Mouse (Mus musculus) layer of hippocampus, postnatal 25 days (tissue): ENCODE data around the gene Get4. TPM values are rescaled to one million over a fixed set of nuclear protein-coding genes. Genes with fewer than 3 reads are reported as not detected.

Experiments
- DNase-seq, 2 experiments: peaks; one replicate each; pipeline ENCODE4 v3.0.0; 2022; ENCODE audit warnings: mixed read lengths in 2 of 2, low spot score in 1 of 2; ENCODE audit errors: extremely low spot score in 1 of 2
- total RNA-seq, 2 experiments: library from RNA; stranded (reverse); gene quantifications; 2 replicates each; pipeline ENCODE4 v1.2.3; 2021

The Get4 gene
- total RNA-seq, 2 experiments from 2014 or later, result 45.2 to 55.3 TPM

DNA sequence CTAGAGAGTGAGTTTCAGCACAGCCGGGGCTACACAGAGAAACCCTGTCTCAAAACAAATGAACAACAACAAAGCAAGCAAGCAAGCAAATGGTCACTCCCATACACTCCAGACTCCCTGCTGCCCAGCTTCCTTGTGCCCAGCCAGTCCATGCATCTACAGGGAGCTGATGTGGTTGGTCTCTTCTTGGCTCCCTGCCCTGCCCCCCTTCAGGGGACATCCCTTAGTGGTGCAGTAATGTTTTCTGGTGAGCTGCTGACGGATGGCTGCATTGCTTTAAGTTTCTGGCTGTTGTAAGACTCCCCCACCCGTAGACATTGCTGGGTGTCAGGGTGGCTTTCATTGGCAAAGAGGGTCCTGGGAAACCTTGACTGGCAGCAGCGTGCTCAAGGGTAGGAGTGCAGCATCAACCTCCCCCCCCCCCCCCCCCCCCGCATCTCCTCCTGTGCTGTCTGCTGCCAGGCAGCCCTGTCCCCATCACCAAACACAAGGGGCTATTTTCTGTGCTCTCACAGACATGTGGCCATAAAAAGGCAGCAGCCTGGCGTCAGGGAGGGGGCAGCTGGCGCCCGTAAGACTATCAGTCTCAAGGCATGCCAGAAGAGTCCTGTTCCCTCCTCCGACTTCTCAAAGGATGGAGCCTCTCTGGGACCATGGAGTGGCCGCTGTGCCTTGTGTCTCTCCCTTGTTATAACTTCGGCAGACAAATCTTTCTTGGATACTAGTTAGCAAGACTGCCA is 29.4 kb downstream of the Get4 start:
- no peak for DNase-seq

DNA sequence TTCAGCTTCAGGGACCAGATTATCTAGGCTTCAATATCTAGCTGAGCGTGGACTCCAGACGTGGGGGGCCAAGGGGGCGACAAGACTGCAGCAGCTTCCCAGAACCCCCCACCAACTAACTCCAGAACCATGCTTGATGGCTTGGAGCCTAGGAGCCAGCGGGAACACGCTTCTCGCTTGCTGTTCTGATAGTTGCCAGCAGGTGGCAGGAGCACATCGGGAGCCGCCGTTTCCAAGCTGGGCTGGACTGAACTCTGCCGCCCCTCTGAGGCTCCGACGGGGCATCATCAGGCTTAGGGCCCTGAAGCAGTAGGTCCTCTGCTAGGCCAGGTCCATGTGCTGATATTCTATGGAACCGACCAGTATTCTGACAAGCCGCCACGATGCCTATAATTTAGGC is 30.1 kb downstream of the Get4 start:
- peak; percentile 81 to 96 for DNase-seq

GRCm38 (mm10) chr5:139283460-139284180 is 31.5 kb downstream of the Get4 start:
- DNase-seq, result no peak

GRCm38 (mm10) chr5:139285383-139286067 is 33.4 kb downstream of the Get4 start:
- DNase-seq, result no peak

DNA sequence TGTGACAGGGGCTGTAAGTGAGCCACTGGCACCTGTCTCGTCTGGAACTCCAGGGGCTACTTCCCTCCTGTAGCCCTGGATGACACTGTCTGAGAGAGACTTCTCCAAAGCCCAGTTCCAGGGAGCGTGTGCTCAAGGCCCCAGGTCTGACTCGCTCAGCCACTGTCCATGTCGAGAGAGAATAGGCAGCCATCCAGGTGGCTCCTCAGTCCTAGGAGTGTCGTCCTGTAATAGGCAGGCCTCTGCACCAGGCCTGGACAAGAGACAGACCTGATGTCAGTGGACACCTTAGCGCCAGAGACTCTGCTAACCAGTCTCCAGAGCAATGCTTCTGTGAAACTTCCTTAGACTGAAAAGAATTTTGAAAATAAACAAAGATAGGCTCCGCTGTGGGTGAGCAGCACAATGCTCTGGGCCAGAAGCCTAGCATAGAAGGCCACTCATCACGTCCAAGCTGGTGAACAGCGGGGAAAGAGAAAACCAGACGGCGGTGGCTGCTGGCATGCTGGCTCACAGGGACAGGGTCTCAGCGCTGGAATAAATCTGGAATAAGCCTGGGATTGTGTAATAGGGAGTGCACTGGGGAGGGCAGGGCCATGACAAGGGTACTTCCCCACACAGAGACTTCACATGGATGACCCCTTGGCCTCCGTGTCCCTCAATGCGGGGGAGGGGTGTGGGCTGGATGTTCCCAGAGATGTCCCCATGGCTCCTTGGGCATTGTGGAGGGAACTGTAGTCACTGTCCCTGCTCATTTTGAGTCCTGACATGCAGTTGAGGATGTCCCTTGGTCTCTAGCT is 34.2 kb downstream of the Get4 start:
- no peak for DNase-seq

- no peak for DNase-seq
Measured at GRCm38 (mm10) chr5:139287099-139287498, 35.0 kb downstream of the Get4 start.

DNA sequence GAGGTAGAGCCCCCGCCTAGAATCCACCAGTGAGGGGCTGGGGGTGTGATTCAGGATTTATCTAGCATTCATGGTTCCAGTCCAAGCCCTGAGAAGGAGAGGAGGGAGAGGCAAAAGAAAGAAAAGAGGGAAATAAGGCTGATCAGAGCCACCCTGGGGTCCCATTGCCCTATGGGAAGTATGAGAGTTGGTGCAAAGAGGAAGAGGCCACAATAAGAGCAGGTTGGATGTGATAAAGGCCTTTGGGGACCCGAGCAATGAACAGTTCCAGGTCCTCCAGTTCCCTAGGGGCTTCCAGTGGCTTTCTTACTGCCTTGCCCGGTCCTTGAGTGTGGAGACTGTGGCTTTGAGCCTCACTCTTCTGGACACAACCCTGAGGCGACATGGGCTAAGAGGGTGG is 35.7 kb downstream of the Get4 start:
- no peak for DNase-seq

DNA sequence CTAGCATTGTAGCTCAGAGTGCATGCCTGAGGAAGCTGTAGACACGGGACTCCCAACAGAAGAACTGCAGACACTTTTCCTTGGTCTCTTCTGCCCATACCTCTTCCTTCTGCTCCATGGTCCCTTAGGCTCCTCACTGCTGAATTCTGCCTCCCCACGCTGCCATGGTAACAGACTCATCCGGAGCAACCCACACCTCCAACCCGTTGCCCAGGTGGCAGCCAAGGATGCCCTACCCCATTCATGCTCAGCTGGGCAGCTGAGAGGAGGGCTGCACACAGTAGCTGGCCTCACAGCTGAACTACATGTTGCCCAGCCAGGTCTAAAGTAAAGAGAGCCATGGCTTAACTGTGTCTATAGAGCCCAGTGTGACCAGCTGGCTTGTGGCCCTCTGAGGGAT is 36.5 kb downstream of the Get4 start:
- no peak for DNase-seq

GRCm38 (mm10) chr5:139290467-139291259 is 38.5 kb downstream of the Get4 start:
- no peak for DNase-seq

DNA sequence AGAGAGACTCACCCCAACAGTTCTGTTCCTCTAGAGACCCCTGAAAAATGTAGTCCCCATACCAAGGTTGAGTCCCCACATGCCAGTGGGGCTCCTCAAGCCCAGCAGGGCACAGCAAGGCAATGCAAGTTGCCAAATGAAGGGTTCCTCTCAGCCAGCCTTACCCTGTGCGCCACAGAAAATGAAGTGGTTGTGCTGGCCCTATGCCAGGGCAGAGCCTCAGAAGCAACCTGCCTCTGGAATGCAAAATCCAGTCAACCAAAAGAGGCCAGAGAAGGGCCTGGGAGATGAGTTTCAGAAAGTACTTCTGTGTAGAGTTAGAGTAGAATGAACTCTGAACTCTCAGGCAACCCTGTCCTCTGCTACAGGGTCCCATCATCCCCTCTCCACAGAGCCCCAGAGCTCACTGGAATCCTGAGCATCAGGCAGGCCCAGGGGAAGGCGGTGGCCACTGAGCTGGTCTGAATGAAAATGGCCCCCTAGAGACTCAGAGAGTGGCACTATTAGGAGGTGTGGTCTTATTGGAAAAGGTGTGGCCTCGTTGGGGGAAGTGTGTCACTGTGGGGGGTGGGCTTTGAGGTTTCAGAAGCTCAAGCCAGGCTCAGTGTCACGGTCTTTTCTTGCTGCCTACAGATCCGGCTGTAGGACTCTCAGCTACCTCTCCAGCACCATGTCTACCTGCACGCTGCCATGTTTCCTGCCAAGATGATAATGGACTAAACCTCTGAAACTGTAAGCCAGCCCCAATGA is 39.9 kb downstream of the Get4 start:
- DNase-seq, result no peak

- no peak for DNase-seq
Measured at GRCm38 (mm10) chr5:139294089-139294488, 42.0 kb downstream of the Get4 start.

GRCm38 (mm10) chr5:139297092-139297491 is 45.0 kb downstream of the Get4 start:
- DNase-seq, result no peak

GRCm38 (mm10) chr5:139297745-139298144 is 45.6 kb downstream of the Get4 start:
- no peak for DNase-seq

GRCm38 (mm10) chr5:139302101-139302500 is 50.0 kb downstream of the Get4 start:
- no peak for DNase-seq

DNA sequence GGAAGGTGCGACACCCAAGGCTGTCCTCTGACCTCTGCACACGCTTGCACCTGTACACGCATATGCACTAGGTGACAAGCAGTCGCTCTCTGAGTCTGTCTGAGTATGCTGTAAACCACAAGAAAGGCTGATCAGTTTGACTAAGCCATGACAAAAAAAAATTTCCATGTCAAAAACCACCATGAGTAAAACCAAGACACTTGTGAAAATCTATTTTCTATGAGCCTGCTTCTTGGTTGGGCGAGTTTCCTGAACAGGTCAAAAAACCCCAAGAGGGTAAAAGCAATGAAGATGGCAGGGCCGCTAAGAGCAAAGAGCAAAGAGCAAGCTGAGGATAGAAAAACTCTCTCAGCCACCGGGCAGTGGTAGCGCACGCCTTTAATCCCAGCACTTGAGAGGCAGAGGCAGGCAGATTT is 51.5 kb downstream of the Get4 start:
- no peak for DNase-seq

DNA sequence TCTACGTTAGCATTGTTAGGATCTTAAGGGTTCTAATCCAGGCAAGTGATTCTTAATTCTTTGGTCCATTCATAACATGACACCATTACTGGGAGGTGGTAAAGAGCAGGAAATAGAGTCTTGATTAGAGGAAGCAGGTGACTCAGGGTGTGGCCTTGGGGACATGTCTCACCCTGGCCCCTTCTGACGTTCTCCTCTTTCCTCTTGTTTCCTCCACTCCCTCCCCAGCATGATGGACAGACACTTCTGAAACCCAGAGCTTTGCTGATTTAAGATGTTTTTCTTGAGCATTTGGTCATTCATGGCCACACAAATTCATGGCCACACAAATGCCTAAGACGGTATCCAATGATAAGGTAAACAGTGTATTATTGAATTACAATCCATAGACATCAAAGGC is 57.8 kb downstream of the Get4 start:
- DNase-seq, result no peak

- no peak for DNase-seq
Measured at GRCm38 (mm10) chr5:139310477-139310876, 58.4 kb downstream of the Get4 start.

DNA sequence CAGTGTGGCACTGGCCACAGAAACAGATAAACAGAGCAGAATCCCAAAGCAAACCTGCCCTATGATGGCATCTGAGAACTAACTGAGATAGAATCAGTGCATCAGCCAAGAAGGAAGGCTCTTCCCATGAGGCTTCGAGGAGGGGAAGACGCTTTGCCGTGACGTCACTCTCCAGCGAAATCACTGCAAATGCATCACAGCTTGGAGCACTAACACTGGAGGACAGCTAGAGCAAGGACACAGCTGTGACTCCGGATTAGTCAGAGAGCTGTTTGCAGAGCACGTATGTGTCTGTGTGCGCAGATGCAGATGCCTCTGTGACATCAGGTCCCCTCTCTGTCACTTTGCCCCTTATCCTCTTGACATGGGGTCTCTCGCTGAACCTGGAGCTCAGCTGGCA is 59.7 kb downstream of the Get4 start:
- no peak for DNase-seq

- no peak for DNase-seq
Measured at GRCm38 (mm10) chr5:139313536-139313935, 61.4 kb downstream of the Get4 start.
